21 mouse cellular contexts compared by ENCODE assay signal in the genomic region with DNA sequence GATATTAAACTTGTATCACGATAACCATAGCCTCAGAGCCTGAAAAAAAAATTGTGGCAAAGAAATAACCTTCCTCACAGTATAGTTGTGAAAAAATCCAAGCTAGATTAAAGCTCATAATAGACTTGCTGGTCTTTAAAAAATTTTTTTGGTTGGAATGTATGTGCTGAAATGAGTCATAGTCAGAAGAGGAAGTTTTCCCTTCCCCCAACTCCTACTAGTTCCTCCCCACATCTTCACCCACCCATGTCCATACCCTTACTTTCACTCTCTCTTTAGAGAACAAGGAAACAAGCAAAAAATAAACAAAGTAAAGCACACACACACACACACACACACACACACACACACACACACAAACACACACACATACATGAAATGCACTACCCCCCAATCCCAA.
A peak's percentile ranks its signal among the peaks of the same experiment; 100 is the strongest.
DNase-seq lines count a peak whose midpoint lies in the region; ATAC-seq lines count a peak whose summit lies in the region.
"Had no signal": no experiment of that assay in that cellular context is flagged by ENCODE, and none has a peak within 500 bp of the region (broad histone marks: within the 10 kb centered on the region; RNA-seq: fewer than 3 reads in every experiment).

No protein-coding gene starts in this region.

- H3K27ac ChIP-seq in macrophage, result 0 out of 2 replicates have a peak overlapping the region, but pooled peaks have one; percentile 22
- H3K27ac ChIP-seq: embryonic facial prominence, embryonic 15.5 days; forebrain, embryonic 10.5 days; heart, adult 2 months; heart, embryonic 15.5 days; hindbrain, embryonic 15.5 days had no signal

- 67% methylated on average over 1 of the region's 1 CpGs for WGBS in macrophage (ENCODE audit: missing documents)

- no peaks in the 10 kb centered on the region for H3K36me3 ChIP-seq in macrophage (ENCODE audit: inconsistent target)
- H3K36me3 ChIP-seq: embryonic facial prominence, embryonic 15.5 days; forebrain, embryonic 10.5 days; heart, embryonic 15.5 days; hindbrain, embryonic 15.5 days had no signal

- H3K79me2 ChIP-seq in macrophage (ENCODE audit: inconsistent target), result no peaks in the 10 kb centered on the region

- DNase-seq in 3T3-L1 (ENCODE audit: low read depth, low spot score), result peak; percentile 15
- peak; percentile 11 for DNase-seq in A20 (ENCODE audit: low read depth, low spot score)
- DNase-seq in NIH3T3 (ENCODE audit: low read depth), result peak; percentile 1
- DNase-seq in right cerebral cortex, postnatal 14 days, result no peak
- DNase-seq in cerebellum, postnatal 10 days, result no peak
- DNase-seq in frontal cortex, postnatal 36 days (ENCODE audit: low spot score in 2 of 2), result no peak
- DNase-seq: adrenal gland, postnatal 14 days; cerebellum, adult 18-20 months; cerebellum, adult 9-11 months; embryo, embryonic 11 days; heart, adult 2 months; heart, postnatal 14 days had no signal

- no peak for ATAC-seq in activated CD4-positive, CD25-positive, alpha-beta regulatory T cell, adult 4 months
- ATAC-seq: forebrain, embryonic 14.5 days; intestine, embryonic 16.5 days had no signal

- no peak overlapping the region for H3K4me3 ChIP-seq in macrophage (ENCODE audit: inconsistent target)
- H3K4me3 ChIP-seq: embryonic facial prominence, embryonic 15.5 days; erythroblast, embryonic 14.5 days; forebrain, embryonic 10.5 days; heart, adult 2 months; heart, embryonic 15.5 days; hindbrain, embryonic 15.5 days had no signal

Comparison
In these comparisons a context has a peak if more than half of its experiments do, and no peak if none do; other contexts are left out.
1. DNase-seq: peak in 3T3-L1 (single experiment), A20 (single experiment) and NIH3T3 (single experiment); none in right cerebral cortex, postnatal 14 days (single experiment), cerebellum, postnatal 10 days (0 of 2) and frontal cortex, postnatal 36 days (0 of 2).